Mouse (Mus musculus) midbrain, embryonic 16.5 days (tissue): ENCODE measurements at regions not wholly inside any gene's neighbourhood (a gene's known extent, or its start where the extent isn't known, plus 50 kb on each side); places are given as distances from the start of the nearest gene placed in this dataset.

Experiments used
- ATAC-seq: fragments of 200-750 bp; cut with Nextera tagmentation; 2 replicates; pipeline ENCODE4 v1.8.0; 2017; ENCODE audit warnings: moderate TSS enrichment
- H3K27ac ChIP-seq: fragments of 300-500 bp; sonication (generic); 2 replicates; pipeline ENCODE4 v1.5.1; 2014; ENCODE audit warnings: mild to moderate bottlenecking, low read length, mixed read lengths
- H3K27me3 ChIP-seq: fragments of 300-500 bp; sonication (generic); 2 replicates; pipeline ENCODE4 v1.6.1; 2014; ENCODE audit warnings: low read depth, low read length, mixed read lengths; ENCODE audit not compliant: control insufficient read depth, insufficient read depth
- H3K36me3 ChIP-seq: fragments of 300-500 bp; sonication (generic); 2 replicates; pipeline ENCODE4 v1.6.1; 2014; ENCODE audit warnings: mild to moderate bottlenecking, low read length, moderate library complexity, mixed read lengths; ENCODE audit not compliant: control insufficient read depth, insufficient read depth
- H3K4me1 ChIP-seq: fragments of 300-500 bp; sonication (generic); 2 replicates; pipeline ENCODE4 v1.6.1; 2014; ENCODE audit warnings: mild to moderate bottlenecking, low read length, mixed read lengths; ENCODE audit not compliant: control insufficient read depth, insufficient read depth
- H3K4me2 ChIP-seq: fragments of 300-500 bp; sonication (generic); 2 replicates; pipeline ENCODE4 v1.6.1; 2014; ENCODE audit warnings: mild to moderate bottlenecking, low read length, mixed read lengths
- H3K4me3 ChIP-seq: fragments of 300-500 bp; sonication (generic); 2 replicates; pipeline ENCODE4 v1.5.1; 2014; ENCODE audit warnings: low read depth, mild to moderate bottlenecking, low read length, moderate library complexity, mixed read lengths
- H3K9ac ChIP-seq: fragments of 300-500 bp; sonication (generic); 2 replicates; pipeline ENCODE4 v1.6.1; 2014; ENCODE audit warnings: low read depth, low read length, mixed read lengths
- H3K9me3 ChIP-seq: fragments of 300-500 bp; sonication (generic); replicated peaks from 2 replicates; pipeline ENCODE4 v1.6.1; 2014; ENCODE audit warnings: mild to moderate bottlenecking, low read length, mixed read lengths; ENCODE audit not compliant: control insufficient read depth, poor library complexity, severe bottlenecking
- WGBS: fragments of 180-500 bp; shearing (Covaris S2); extraction: QIAGEN DNeasy Blood & Tissue Kit; methylation state at CpG from one replicate; pipeline ENCODE4 v1.1.7; 2014; 5-methylcytosine and 5-hydroxymethylcytosine counted together

DNA sequence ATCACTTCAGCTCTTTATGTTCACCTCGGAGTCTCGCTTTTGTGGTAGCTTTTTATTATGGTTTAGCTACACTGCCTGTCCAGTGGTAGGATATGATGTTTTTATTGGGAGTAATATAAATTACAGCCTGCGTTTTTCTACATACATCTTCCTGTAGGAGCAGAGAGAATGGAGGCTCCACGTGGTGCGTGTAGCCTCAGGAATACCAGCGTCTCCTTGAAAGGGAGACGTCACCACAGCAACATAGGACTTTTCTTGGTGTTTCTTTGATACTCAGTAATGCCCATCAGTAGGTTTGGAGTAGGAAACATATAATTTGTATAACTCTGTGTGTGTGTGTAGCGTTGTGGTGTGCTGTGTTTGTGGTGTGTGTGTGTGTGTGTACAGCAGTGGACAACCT, 150.7 kb downstream of the Ndufs4 start:
- H3K4me3 ChIP-seq = no peak overlapping the region
- no peak overlapping the region for H3K4me2 ChIP-seq
- H3K27me3 ChIP-seq = no peaks in the 10 kb centered on the region
- no peak overlapping the region for H3K9ac ChIP-seq
- H3K36me3 ChIP-seq = no peaks in the 10 kb centered on the region
- ATAC-seq = no peak
- no peak overlapping the region for H3K27ac ChIP-seq
- no peaks in the 10 kb centered on the region for H3K4me1 ChIP-seq
- H3K9me3 ChIP-seq = no peaks in the 10 kb centered on the region
- WGBS = 84% methylated on average over 8 of the region's 8 CpGs

DNA sequence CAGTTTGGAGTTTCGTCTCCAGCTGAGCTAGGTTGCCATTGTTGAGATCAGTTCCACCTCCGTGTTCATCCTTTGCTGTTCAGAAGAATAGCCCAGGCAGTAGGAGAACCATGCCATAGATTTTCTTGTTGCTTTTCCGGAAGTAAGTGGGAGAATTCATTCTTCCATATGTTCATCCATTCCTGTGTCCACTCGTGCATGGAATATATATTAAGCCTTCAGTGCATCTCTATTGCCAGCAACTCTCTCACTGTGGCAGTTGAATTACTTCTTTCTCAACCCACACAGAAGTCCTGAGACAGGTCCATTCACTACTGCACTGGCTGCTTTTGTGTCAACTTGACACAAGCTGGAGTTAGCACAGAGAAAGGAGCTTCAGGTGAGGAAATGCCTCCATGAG, 152.2 kb downstream of the Ndufs4 start:
- H3K9me3 ChIP-seq = no peaks in the 10 kb centered on the region
- H3K27ac ChIP-seq = no peak overlapping the region
- H3K36me3 ChIP-seq = no peaks in the 10 kb centered on the region
- no peak for ATAC-seq
- 86% methylated on average over 4 of the region's 4 CpGs for WGBS
- no peak overlapping the region for H3K9ac ChIP-seq
- H3K4me2 ChIP-seq = no peak overlapping the region
- no peak overlapping the region for H3K4me3 ChIP-seq
- no peaks in the 10 kb centered on the region for H3K27me3 ChIP-seq
- H3K4me1 ChIP-seq = no peaks in the 10 kb centered on the region

DNA sequence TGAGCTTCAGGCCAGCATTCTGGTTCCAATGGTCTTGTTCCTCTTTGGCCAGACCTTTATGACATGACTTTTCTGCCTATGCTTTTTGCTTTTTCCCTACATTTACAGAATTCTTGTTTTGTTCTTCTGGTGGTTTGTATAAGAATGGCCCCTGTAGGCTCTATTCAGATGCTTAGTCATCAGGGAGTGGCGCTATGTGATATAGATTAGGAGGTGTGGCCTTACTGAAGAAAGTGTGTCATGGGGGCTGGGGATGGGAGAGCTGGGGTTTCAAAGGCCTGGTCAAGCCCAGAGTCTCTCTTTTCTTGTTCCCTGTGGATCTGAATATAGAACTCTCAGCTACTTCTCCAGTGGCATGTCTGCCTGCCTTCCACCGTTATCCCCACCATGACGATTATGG, 155.9 kb downstream of the Ndufs4 start:
- H3K4me3 ChIP-seq = no peak overlapping the region
- no peaks in the 10 kb centered on the region for H3K27me3 ChIP-seq
- no peak overlapping the region for H3K27ac ChIP-seq
- no peak for ATAC-seq
- 91% methylated on average over 3 of the region's 3 CpGs for WGBS
- no peaks in the 10 kb centered on the region for H3K36me3 ChIP-seq
- no peak overlapping the region for H3K9ac ChIP-seq
- H3K4me1 ChIP-seq = no peaks in the 10 kb centered on the region
- H3K9me3 ChIP-seq = no peaks in the 10 kb centered on the region
- H3K4me2 ChIP-seq = no peak overlapping the region

DNA sequence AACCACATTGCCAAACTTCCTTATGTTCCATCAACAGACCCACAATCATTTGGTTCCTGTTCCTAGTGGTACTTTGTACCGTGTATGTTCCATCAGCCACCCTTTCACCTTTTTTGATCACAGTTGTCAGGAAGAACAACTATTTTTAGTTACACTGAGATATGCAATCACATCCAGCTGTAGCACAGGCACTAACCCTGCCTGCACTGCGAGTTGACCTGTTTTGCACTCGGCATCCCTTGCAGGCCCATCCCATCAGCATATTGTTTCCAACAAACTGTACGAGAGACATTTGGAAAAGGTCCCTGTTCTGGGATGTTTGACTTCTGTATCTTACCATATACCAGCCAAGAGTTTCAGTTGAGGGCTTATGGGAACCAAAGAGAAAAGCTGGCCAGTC, 157.5 kb downstream of the Ndufs4 start:
- Histone ChIP-seq H3K36me3 (no peaks in the 10 kb centered on the region), H3K9ac (no peak overlapping the region), H3K4me2 (no peak overlapping the region), H3K4me1 (peaks cover 2% of the 10 kb centered on the region; the same call in 1 of the 2 replicates), H3K27ac (no peak overlapping the region), H3K27me3 (no peaks in the 10 kb centered on the region), H3K9me3 (no peaks in the 10 kb centered on the region), H3K4me3 (no peak overlapping the region)
- WGBS = 88% methylated on average over 4 of the region's 4 CpGs
- no peak for ATAC-seq

DNA sequence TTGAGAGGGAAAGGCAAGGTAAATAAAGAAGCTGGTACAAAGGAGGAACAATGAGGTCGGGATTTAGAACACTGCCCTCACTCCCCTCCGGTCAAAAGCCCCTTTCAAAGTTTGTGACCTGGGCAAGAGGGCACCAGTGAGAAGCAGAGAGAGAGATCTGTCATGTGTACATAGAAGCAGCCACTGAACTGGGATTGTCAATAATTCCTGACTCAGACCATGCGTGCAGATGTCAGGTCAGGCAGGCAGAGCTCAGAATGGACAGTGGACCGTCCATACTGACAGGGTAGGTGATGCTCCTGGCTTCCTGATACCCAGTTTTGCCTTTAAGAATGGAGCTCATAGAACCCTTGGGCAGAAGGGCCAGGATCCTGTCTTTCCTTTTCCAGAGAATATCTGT, 161.0 kb downstream of the Ndufs4 start:
- H3K27ac ChIP-seq = no peak overlapping the region
- no peak overlapping the region for H3K9ac ChIP-seq
- H3K36me3 ChIP-seq = no peaks in the 10 kb centered on the region
- no peaks in the 10 kb centered on the region for H3K27me3 ChIP-seq
- ATAC-seq = no peak
- WGBS = 43% methylated on average over 4 of the region's 4 CpGs
- H3K4me2 ChIP-seq = no peak overlapping the region
- peaks cover 2% of the 10 kb centered on the region; the same call in 1 of the 2 replicates for H3K4me1 ChIP-seq
- no peaks in the 10 kb centered on the region for H3K9me3 ChIP-seq
- no peak overlapping the region for H3K4me3 ChIP-seq

DNA sequence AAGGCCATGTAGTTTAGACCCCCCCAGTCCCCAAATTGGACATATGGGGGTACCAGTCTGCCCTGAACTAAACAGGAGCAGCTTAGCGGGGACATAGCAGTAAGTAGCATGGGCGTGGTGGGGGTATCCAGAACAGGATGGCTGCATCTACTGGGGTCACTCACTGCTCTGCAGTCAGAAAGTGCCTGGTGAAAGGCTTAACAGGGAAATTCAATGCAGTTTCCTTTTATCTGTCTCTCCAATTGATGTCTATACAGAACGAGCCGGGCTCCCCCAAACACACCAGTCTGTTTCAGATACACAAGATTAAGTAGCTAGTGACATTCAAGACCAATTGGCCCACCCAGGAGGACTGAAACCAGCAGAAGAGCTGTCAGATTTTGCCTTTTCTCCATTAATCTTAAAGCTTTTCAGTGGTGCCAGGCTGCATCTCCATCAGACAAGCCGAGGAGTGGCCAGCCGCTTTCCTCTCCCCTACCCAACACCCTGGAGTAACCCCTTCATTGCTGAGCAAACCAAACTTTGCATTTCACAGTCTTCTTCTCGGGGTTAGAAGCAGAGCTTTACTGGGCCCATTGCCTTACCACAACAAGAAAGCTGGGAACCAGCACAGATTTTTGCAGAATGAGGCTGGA, 161.7 kb downstream of the Ndufs4 start:
- Histone ChIP-seq H3K4me2 (no peak overlapping the region), H3K9me3 (no peaks in the 10 kb centered on the region), H3K36me3 (no peaks in the 10 kb centered on the region), H3K27me3 (no peaks in the 10 kb centered on the region), H3K4me1 (peaks cover 2% of the 10 kb centered on the region; the same call in 1 of the 2 replicates), H3K9ac (no peak overlapping the region), H3K27ac (no peak overlapping the region), H3K4me3 (no peak overlapping the region)
- 36% methylated on average over 7 of the region's 7 CpGs for WGBS
- ATAC-seq = no peak

DNA sequence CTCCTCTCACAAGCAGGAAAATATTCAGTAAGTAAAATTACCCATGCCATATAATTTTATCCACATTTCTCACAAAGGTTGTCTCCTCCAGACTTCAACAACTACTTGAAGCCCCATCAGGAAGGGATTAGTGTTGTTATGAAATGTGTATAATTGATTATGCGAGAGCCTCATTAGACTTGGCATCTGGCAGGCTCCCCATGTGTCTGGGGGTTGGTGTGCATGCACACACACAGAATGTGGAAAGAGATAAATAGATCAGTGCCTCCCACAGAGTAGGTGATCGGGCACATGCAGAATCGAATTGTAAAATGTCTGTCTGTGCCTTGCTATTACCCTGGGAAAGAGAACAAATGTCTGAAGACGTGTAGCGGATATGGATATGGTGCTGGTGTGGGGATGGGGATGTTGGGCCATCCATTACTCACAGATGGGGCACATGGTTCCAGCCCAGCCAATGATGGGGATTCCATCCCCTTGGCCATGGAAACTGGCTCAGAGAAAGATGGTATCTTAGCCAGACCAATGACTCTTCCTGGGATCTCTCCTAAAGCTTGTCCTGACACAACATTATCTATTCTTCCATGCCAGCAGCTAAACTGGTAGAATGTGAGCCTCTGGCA, 168.1 kb downstream of the Ndufs4 start:
- no peak overlapping the region for H3K9ac ChIP-seq
- no peaks in the 10 kb centered on the region for H3K27me3 ChIP-seq
- no peak overlapping the region for H3K27ac ChIP-seq
- H3K4me1 ChIP-seq = peaks cover 2% of the 10 kb centered on the region; the same call in 1 of the 2 replicates
- no peak overlapping the region for H3K4me2 ChIP-seq
- H3K36me3 ChIP-seq = no peaks in the 10 kb centered on the region
- peak; percentile 60; the same call in 1 of the 2 replicates for ATAC-seq
- H3K9me3 ChIP-seq = no peaks in the 10 kb centered on the region
- H3K4me3 ChIP-seq = no peak overlapping the region
- 49% methylated on average over 5 of the region's 5 CpGs for WGBS

DNA sequence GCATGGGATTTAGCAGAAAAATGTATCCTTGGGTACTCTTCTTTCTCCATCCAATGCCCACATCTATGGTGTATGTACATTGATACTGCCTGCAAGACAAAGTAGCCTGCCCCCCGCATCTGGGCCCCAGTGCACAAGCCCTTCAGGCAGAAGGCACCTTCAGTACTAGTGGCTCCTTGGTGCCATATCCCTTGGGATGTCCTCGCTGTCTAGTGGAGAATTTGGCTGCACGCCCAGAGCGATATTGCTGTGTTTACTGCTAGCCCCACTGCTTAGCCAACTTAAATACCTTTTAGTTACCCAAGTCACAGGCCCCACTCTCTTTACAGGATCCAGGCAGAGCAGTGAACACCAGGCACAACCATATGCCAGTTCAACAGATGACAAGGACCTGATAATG, 173.0 kb downstream of the Ndufs4 start:
- no peak overlapping the region for H3K4me3 ChIP-seq
- peaks cover 2% of the 10 kb centered on the region; the same call in 1 of the 2 replicates for H3K4me1 ChIP-seq
- no peaks in the 10 kb centered on the region for H3K9me3 ChIP-seq
- 88% methylated on average over 4 of the region's 4 CpGs for WGBS
- no peak for ATAC-seq
- H3K36me3 ChIP-seq = no peaks in the 10 kb centered on the region
- no peak overlapping the region for H3K27ac ChIP-seq
- no peaks in the 10 kb centered on the region for H3K27me3 ChIP-seq
- H3K4me2 ChIP-seq = no peak overlapping the region
- no peak overlapping the region for H3K9ac ChIP-seq
